Mouse (Mus musculus): ENCODE data around the gene Asic1.

DNA sequence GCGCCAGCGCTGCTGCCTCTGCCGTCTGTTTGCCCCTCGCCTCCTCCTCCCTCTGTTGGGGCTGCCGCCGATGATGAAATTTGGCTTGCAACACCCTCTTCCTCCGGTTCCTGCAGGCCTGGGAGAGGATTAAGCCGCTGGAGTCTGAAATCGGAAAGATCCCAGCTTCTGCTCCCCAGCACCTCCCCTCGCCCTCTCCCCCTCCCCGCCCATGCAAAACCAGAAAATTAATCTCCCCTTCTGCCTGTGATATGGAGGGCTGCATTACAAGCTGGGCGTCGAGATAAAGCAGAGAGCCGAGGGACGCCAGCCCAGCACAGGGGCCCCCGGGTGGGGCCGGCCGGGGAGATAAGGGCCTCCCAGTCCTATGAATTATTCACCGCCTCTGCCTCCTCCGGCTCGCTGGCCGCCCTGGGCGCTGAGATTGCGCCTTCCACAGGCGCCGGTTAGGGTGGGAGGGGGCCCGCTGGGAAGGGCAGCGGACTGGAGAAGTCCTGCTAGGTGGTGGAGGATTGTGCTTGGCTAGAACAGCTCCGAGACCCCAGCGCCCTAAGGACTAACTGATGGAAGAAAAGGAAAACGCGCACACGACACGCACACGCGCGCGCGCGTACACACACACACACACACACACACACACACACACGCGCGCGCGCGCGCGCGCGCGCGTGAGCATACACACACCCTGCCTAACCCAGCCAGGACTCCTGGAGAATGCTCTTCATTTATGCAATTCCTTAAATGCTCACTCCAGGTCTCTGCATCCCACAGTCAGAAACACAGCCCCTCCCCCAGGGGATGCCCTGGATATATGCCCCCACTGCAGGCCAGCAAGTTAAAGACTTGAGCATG, 5.3 kb upstream of the Asic1 start:
- TF ChIP-seq TCF12 (IDR thresholded peaks at IDR 0.05; ENCODE audit: low read depth, low read length) = peak; percentile 100
- TF ChIP-seq SMC3 (IDR thresholded peaks at IDR 0.05; ENCODE audit: low read depth, low read length) = peak; percentile 5; the same call in 1 of the 2 replicates
- no peak for TF ChIP-seq UBTF (IDR thresholded peaks at IDR 0.05; ENCODE audit: borderline replicate concordance, insufficient read depth, low read depth, low read length)
- no peak for TF ChIP-seq KAT2A (conservative IDR thresholded peaks at IDR 0.05; ENCODE audit: low read depth, low read length)
- TF ChIP-seq CTCF (IDR thresholded peaks at IDR 0.05 in 2 of 3, conservative IDR thresholded peaks at IDR 0.05 in 1 of 3; ENCODE audit: control insufficient read depth in 1 of 3, insufficient read depth in 1 of 3, low read depth in 2 of 3, low read length in 3 of 3, poor library complexity in 1 of 3, severe bottlenecking in 1 of 3) = no peak
- no peak for TF ChIP-seq E2F4 (IDR thresholded peaks at IDR 0.05; ENCODE audit: borderline replicate concordance, low read depth, low read length)
- peak; percentile 100 for TF ChIP-seq MAZ (IDR thresholded peaks at IDR 0.05; ENCODE audit: low read depth, low read length)
- TF ChIP-seq ZC3H11A (IDR thresholded peaks at IDR 0.05; ENCODE audit: low read depth, low read length) = no peak
- 0 out of 4 replicates have a peak, but pooled peaks of 1 of the 2 experiments have one; percentile 45 for TF ChIP-seq POLR2A (IDR thresholded peaks at IDR 0.05; ENCODE audit: control insufficient read depth in 1 of 2, insufficient read depth in 1 of 2, low read depth in 1 of 2, low read length in 2 of 2, poor library complexity in 1 of 2)

All from MEL (cell line).